Mouse (Mus musculus): ENCODE results near the gene Gm11037.

DNA sequence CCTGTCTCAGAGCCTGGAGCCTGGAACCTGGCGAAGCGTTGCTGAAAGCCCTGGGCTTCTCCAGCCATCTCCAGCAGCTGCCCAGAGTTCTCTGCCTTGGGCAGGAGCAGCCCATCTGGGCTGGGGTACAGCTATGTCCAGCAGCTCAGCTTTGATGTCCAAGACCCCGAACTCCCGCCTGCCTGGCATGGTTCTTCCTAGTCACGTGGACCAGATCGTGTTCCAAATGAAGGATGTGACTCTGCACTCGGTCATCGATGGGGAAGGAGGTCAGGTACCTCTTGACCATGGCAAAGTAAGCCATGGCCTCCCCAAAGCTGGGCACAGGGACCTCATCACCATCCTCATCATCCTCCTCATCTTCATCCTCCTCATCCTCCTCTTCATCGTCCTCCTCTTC lies 44.6 kb downstream of the Gm11037 start:
- no peak for TF ChIP-seq CTCF (IDR thresholded peaks at IDR 0.05; ENCODE audit: extremely low read depth, insufficient read depth, low read length)
- no peak for TF ChIP-seq POLR2A (IDR thresholded peaks at IDR 0.05; ENCODE audit: extremely low read depth, insufficient read depth, low read length)
